Mouse (Mus musculus) cortical plate, adult 2 months (tissue): ENCODE measurements around the gene Nwd1.

ENCODE experiments used
- CTCF ChIP-seq: fragments of 200-500 bp; IDR thresholded peaks from 2 replicates; pipeline ENCODE4 v1.5.1; 2011; ENCODE audit warnings: mild to moderate bottlenecking, control low read depth, low read length; ENCODE audit not compliant: insufficient read depth; ENCODE audit errors: extremely low read depth
- POLR2A ChIP-seq: fragments of 200-500 bp; IDR thresholded peaks from 2 replicates; pipeline ENCODE4 v1.6.1; 2011; ENCODE audit warnings: mild to moderate bottlenecking, low read length, control low read depth; ENCODE audit not compliant: insufficient read depth; ENCODE audit errors: extremely low read depth

DNA sequence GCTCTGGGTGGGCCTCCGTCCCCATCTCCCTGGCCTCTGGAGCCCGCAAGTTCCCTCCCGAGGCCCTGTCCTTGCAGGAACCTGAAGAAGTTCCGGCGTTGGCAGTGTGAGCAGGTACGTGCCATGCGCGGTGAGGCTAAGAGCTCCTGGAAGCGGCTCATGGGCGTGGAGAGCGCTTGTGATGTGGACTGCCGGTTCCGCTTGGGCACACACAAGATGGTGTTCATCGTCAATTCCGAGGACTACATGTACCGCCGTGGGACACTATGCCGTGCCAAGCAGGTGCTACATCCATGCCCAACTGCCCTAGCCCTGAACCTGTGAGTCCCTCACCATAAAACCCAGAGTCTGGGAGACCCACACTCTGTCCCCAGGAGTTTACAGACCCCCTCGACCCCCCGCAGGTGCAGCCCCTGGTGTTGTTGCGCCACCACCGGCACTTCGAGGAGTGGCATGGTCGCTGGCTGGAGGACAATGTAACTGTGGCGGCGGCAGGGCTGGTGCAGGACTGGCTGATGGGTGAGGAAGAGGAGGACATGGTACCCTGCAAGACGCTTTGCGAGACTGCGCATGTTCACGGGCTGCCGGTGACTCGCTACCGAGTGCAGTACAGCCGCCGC, 110.4 kb downstream of the Nwd1 start:
- no peak for TF ChIP-seq CTCF
- TF ChIP-seq POLR2A: no peak
